Mouse (Mus musculus): ENCODE data around the gene Gm13289.

- TF ChIP-seq CTCF (IDR thresholded peaks at IDR 0.05; ENCODE audit: extremely low read depth, insufficient read depth, insufficient read length, insufficient replicate concordance) (no peak), POLR2A (IDR thresholded peaks at IDR 0.05; ENCODE audit: low read depth, low read length) (no peak)
These were observed 32.5 kb upstream of the Gm13289 start for GRCm38 (mm10) chr4:88744207-88744606.

Data from spleen, adult 2 months (tissue).